Mouse (Mus musculus): ENCODE measurements around the gene Comtd1. TPM values are rescaled to one million over a fixed set of nuclear protein-coding genes. Genes with fewer than 3 reads are reported as not detected.

Gene Comtd1
- 23.4 and 32.4 TPM in 2 replicates for total RNA-seq (2014; rRNA removed)
- 48.8 and 50.6 TPM in 2 replicates for polyA plus RNA-seq (2015; fragmentation: Nextera tagmentation; extraction: Ambion mirVana)

GRCm38 (mm10) chr14:21848166-21849154 lies at the start of gene Comtd1:
Gene Comtd1, minus strand, starts transcription at chr14:21848977.
- Histone ChIP-seq H3K27ac (ENCODE audit: low read depth, low read length) (peak within 1 kb of the TSS; percentile 78), H3K4me2 (ENCODE audit: low read depth) (peak within 1 kb of the TSS; percentile 100), H3K9ac (peak within 1 kb of the TSS; percentile 92), H3K4me3 (ENCODE audit: low read depth, low read length) (peak within 1 kb of the TSS; percentile 76), H3K27me3 (ENCODE audit: insufficient read depth, low read length) (no peaks in the 10 kb centered on the region), H3K4me1 (ENCODE audit: insufficient read depth) (no peaks in the 10 kb centered on the region), H3K9me3 (ENCODE audit: low read length) (no peaks in the 10 kb centered on the region), H3K36me3 (ENCODE audit: insufficient read depth) (peaks cover 25% of the 10 kb centered on the region)
- 2% methylated on average over 51 of the region's 51 CpGs for WGBS
- DNase-seq (peak; percentile 96), ATAC-seq (peak; percentile 82)
- TF ChIP-seq CTCF (IDR thresholded peaks at IDR 0.05; ENCODE audit: low read depth) = peak; percentile 100

GRCm38 (mm10) chr14:21892341-21892659 lies 43.5 kb upstream of the Comtd1 start:
- no peaks in the 10 kb centered on the region for H3K36me3 ChIP-seq (ENCODE audit: insufficient read depth)
- no peak for TF ChIP-seq CTCF (IDR thresholded peaks at IDR 0.05; ENCODE audit: low read depth)
- H3K9me3 ChIP-seq (ENCODE audit: low read length) = no peaks in the 10 kb centered on the region
- no peaks in the 10 kb centered on the region for H3K4me1 ChIP-seq (ENCODE audit: insufficient read depth)
- no peak overlapping the region for H3K4me3 ChIP-seq (ENCODE audit: low read depth, low read length)
- DNase-seq = no peak
- no peak for ATAC-seq
- H3K27me3 ChIP-seq (ENCODE audit: insufficient read depth, low read length) = no peaks in the 10 kb centered on the region
- H3K27ac ChIP-seq (ENCODE audit: low read depth, low read length) = no peak overlapping the region
- no peak overlapping the region for H3K4me2 ChIP-seq (ENCODE audit: low read depth)
- no peak overlapping the region for H3K9ac ChIP-seq
- WGBS = 87% methylated on average over 6 of the region's 6 CpGs

- no peak overlapping the region for H3K27ac ChIP-seq (ENCODE audit: low read depth, low read length)
- no peaks in the 10 kb centered on the region for H3K27me3 ChIP-seq (ENCODE audit: insufficient read depth, low read length)
- no peak for TF ChIP-seq CTCF (IDR thresholded peaks at IDR 0.05; ENCODE audit: low read depth)
- peak; percentile 25; the same call in 1 of the 2 replicates for ATAC-seq
- H3K4me2 ChIP-seq (ENCODE audit: low read depth) = no peak overlapping the region
- H3K9ac ChIP-seq = no peak overlapping the region
- H3K4me3 ChIP-seq (ENCODE audit: low read depth, low read length) = no peak overlapping the region
- no peaks in the 10 kb centered on the region for H3K9me3 ChIP-seq (ENCODE audit: low read length)
- DNase-seq = no peak
- 49% methylated on average over 15 of the region's 15 CpGs for WGBS
- no peaks in the 10 kb centered on the region for H3K4me1 ChIP-seq (ENCODE audit: insufficient read depth)
- no peaks in the 10 kb centered on the region for H3K36me3 ChIP-seq (ENCODE audit: insufficient read depth)
Observed at GRCm38 (mm10) chr14:21891581-21892340, 43.0 kb upstream of the Comtd1 start.

GRCm38 (mm10) chr14:21890430-21890829 lies 41.7 kb upstream of the Comtd1 start:
- TF ChIP-seq CTCF (IDR thresholded peaks at IDR 0.05; ENCODE audit: low read depth) = no peak
- H3K4me1 ChIP-seq (ENCODE audit: insufficient read depth) = no peaks in the 10 kb centered on the region
- ATAC-seq = no peak
- H3K27me3 ChIP-seq (ENCODE audit: insufficient read depth, low read length) = no peaks in the 10 kb centered on the region
- no peak overlapping the region for H3K9ac ChIP-seq
- no peak overlapping the region for H3K4me2 ChIP-seq (ENCODE audit: low read depth)
- H3K27ac ChIP-seq (ENCODE audit: low read depth, low read length) = no peak overlapping the region
- no peak for DNase-seq
- H3K36me3 ChIP-seq (ENCODE audit: insufficient read depth) = no peaks in the 10 kb centered on the region
- H3K9me3 ChIP-seq (ENCODE audit: low read length) = no peaks in the 10 kb centered on the region
- 85% methylated on average over 2 of the region's 2 CpGs for WGBS
- no peak overlapping the region for H3K4me3 ChIP-seq (ENCODE audit: low read depth, low read length)

GRCm38 (mm10) chr14:21866816-21867215 lies 18.0 kb upstream of the Comtd1 start:
- Histone ChIP-seq H3K4me1 (ENCODE audit: insufficient read depth) (no peaks in the 10 kb centered on the region), H3K9me3 (ENCODE audit: low read length) (no peaks in the 10 kb centered on the region), H3K9ac (no peak overlapping the region), H3K4me2 (ENCODE audit: low read depth) (no peak overlapping the region), H3K4me3 (ENCODE audit: low read depth, low read length) (no peak overlapping the region), H3K27ac (ENCODE audit: low read depth, low read length) (no peak overlapping the region), H3K36me3 (ENCODE audit: insufficient read depth) (no peaks in the 10 kb centered on the region), H3K27me3 (ENCODE audit: insufficient read depth, low read length) (no peaks in the 10 kb centered on the region)
- no peak for ATAC-seq
- no peak for TF ChIP-seq CTCF (IDR thresholded peaks at IDR 0.05; ENCODE audit: low read depth)
- DNase-seq = no peak
- 86% methylated on average over 7 of the region's 7 CpGs for WGBS

GRCm38 (mm10) chr14:21866291-21866690 lies 17.5 kb upstream of the Comtd1 start:
- no peak overlapping the region for H3K27ac ChIP-seq (ENCODE audit: low read depth, low read length)
- no peaks in the 10 kb centered on the region for H3K36me3 ChIP-seq (ENCODE audit: insufficient read depth)
- no peaks in the 10 kb centered on the region for H3K27me3 ChIP-seq (ENCODE audit: insufficient read depth, low read length)
- no peaks in the 10 kb centered on the region for H3K4me1 ChIP-seq (ENCODE audit: insufficient read depth)
- WGBS = 52% methylated on average over 7 of the region's 7 CpGs
- H3K4me3 ChIP-seq (ENCODE audit: low read depth, low read length) = no peak overlapping the region
- no peaks in the 10 kb centered on the region for H3K9me3 ChIP-seq (ENCODE audit: low read length)
- TF ChIP-seq CTCF (IDR thresholded peaks at IDR 0.05; ENCODE audit: low read depth) = no peak
- H3K4me2 ChIP-seq (ENCODE audit: low read depth) = no peak overlapping the region
- no peak overlapping the region for H3K9ac ChIP-seq
- DNase-seq = no peak
- no peak for ATAC-seq

GRCm38 (mm10) chr14:21856886-21857285 lies 8.1 kb upstream of the Comtd1 start:
- Histone ChIP-seq H3K4me3 (ENCODE audit: low read depth, low read length) (no peak overlapping the region), H3K9me3 (ENCODE audit: low read length) (no peaks in the 10 kb centered on the region), H3K27me3 (ENCODE audit: insufficient read depth, low read length) (no peaks in the 10 kb centered on the region), H3K36me3 (ENCODE audit: insufficient read depth) (no peaks in the 10 kb centered on the region), H3K4me2 (ENCODE audit: low read depth) (no peak overlapping the region), H3K27ac (ENCODE audit: low read depth, low read length) (no peak overlapping the region), H3K9ac (no peak overlapping the region), H3K4me1 (ENCODE audit: insufficient read depth) (no peaks in the 10 kb centered on the region)
- no peak for TF ChIP-seq CTCF (IDR thresholded peaks at IDR 0.05; ENCODE audit: low read depth)
- WGBS = 87% methylated on average over 14 of the region's 14 CpGs
- no peak for DNase-seq
- ATAC-seq = no peak

Data from forebrain, postnatal 0 days (tissue).